Mouse (Mus musculus) ovary, adult 2 months (tissue): ENCODE results near the gene Anapc15-ps. TPM values are rescaled to one million over a fixed set of nuclear protein-coding genes. Genes with fewer than 3 reads are reported as not detected.

Experiments
- polyA plus RNA-seq: library from polyadenylated mRNA; depleted of rRNA; stranded (reverse); fragments of >200 nt; gene quantifications from 2 replicates; pipeline ENCODE4 v1.2.3, GENCODE M21; 2012; rRNA removed

The Anapc15-ps gene
- polyA plus RNA-seq, result not detected in 2 replicates

DNA sequence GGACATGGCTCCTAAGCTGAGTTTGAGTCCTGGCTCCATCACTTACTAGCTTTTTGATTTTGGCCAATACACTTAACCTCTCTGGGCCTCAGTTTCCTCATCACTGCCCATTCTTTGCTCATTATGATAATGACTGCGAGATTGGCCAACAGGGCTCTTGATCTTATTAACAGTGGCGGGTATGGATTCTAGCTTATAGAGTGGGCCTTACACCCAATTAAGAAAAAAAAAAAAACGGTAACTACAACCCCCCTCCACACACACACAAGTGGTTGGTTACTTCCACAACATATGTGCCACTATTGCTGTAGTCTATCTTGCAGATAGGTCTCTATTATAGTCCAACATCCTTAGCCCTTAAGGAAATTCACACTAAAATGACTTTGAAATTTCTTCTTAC is at the start of gene Anapc15-ps:
Anapc15-ps (minus strand) TSS at position 101 of the 400 bp plus-strand sequence.

Other genes starting within 250 kb of the Anapc15-ps start
- 27.9 and 43.5 TPM in 2 replicates for gene Mrpl42, start 171.5 kb downstream of the Anapc15-ps start, polyA plus RNA-seq
- 21.2 and 35.8 TPM in 2 replicates for gene Ube2n, start 158.3 kb downstream of the Anapc15-ps start, polyA plus RNA-seq
- 51.1 and 130 TPM in 2 replicates for gene Nudt4, start 109.3 kb downstream of the Anapc15-ps start, polyA plus RNA-seq
- not detected in 2 replicates for gene Gm33543, start 169.5 kb upstream of the Anapc15-ps start, polyA plus RNA-seq